Mouse (Mus musculus) heart, adult 18-20 months (tissue): ENCODE data around the gene Fam76a. TPM values are rescaled to one million over a fixed set of nuclear protein-coding genes. Genes with fewer than 3 reads are reported as not detected.

Experiments
- DNase-seq, 2 experiments: peaks; one replicate each; pipeline ENCODE4 v3.0.0; 2021 to 2022; ENCODE audit warnings: mixed read lengths in 1 of 2
- total RNA-seq, 2 experiments: library from RNA; stranded (reverse); gene quantifications; 2 replicates each; pipeline ENCODE4 v1.2.3; 2021

Gene Fam76a
- total RNA-seq, 2 experiments from 2014 or later = 29.0 to 37.7 TPM

DNA sequence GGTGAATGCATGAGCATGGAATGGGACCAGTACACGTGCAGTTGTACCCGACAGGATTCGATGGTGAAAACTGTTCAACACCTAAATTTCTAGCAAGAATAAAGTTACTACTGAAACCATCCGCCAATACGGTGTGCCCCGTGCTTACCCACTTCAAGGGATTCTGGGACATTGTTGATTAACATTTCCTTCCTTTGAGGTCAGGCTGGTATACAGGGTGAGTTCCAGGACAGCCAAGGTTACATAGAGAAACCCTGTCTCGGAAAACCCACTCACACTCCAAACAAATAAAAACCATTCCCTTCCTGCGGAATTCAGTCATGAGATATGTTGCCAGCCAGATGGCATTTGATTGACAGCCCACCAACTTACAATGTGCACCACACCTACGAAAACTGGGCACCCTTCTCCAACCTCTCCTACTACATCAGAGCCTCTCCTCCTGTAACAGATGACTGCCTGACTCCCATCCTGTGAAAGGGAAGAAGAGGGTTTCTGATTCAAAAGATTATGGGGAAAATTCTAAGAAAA, 37.4 kb downstream of the Fam76a start:
- no peak for DNase-seq

DNA sequence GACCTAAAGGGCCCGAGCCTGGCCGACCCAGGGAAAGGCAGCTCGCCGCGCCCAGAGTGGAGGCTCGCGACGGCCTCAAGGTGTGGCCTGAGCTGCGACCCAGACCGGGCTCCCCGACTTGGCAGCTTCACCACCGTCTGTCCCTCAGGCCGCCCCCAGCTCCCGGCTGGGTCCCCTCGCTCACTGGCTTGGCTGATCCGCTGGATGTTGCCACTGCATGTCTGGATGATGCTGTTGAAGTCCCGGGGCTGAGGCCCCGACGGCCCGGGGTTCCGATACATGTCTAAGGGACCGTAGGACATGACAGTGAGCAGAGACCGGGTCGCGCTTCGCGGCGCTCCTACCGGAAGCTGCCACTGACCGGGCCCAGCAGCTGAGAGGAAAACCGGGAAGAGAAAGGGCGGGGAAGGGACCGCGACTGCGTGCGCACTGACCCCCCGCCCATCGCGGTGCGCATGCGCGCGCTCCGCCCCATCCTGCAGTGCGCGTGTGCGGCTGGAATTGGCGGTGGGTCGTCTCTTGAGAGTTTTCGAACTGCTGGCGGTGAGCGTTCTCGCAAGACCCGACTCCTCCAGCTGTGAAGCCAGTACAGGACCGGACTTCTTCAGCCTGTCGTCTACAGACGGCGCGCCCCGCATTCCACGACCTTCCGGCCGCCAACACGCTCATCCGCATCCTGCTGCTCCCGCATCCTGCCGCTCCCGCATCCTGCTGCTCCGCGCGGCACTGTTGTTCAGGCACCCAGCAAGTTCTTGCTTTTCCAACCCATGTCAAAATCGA, 38.1 kb downstream of the Fam76a start, which contains the start of gene Stx12:
Stx12 (minus strand) TSS at position 446 of the 780 bp plus-strand sequence.
- DNase-seq = peak; percentile 92 to 94

DNA sequence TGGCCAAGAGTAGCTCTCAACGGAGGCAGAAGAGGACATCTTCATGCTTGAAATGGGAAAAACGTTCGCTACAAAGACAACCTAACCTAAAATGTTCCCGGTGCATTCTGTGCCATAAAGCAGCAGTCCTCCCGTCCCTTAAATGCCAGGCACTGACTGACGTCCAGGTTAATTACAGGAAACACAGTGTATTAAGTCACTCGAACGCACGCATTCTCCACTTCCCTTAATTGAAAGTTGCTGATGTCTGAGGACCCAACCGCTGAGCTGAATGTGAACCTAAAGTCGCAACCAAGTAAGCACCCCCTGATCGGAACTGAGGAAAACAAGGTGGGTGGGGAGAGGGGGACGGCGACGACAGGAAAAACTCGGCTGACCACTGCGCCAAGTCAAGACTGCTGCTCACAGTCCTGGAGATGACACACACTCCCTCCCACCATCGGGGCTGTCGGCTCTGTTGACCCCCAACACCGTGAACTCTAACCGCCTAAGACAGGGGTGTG, 38.7 kb downstream of the Fam76a start:
- DNase-seq = peak; percentile 22 to 47

DNA sequence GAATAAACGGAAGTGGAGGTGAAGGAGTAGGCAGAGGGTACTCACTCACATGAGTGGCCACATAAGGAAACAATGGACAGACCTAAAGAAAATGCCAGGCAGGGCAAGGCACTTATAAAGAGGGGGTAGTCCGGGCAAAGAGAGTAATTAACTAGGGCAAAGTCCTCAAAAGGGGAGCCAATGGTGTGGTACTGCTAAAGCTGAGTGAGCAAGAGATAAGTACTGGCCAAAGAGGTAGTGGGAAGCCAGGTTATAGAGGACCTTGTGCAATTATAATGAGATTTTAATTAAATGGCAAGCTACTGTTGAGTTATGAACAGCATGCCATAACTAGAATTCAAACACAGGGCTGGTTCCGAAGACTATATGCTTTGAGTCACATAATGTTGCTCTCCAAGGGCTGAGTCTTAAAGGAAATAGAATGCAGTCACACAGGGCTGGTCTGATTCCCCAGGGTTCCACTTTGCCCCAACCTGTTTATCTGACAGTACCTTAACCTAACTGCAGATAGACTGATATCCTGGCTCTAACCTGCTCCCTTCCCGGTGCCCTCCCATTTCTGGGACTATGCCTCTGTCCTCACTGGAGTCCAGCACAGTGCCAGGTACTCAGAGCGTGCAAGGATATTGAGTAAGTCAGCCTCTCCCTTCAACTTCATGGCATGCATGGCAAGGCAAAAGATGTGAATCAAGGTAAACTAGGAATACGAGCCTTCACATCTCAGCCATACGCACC, 47.8 kb downstream of the Fam76a start:
- DNase-seq = no peak

DNA sequence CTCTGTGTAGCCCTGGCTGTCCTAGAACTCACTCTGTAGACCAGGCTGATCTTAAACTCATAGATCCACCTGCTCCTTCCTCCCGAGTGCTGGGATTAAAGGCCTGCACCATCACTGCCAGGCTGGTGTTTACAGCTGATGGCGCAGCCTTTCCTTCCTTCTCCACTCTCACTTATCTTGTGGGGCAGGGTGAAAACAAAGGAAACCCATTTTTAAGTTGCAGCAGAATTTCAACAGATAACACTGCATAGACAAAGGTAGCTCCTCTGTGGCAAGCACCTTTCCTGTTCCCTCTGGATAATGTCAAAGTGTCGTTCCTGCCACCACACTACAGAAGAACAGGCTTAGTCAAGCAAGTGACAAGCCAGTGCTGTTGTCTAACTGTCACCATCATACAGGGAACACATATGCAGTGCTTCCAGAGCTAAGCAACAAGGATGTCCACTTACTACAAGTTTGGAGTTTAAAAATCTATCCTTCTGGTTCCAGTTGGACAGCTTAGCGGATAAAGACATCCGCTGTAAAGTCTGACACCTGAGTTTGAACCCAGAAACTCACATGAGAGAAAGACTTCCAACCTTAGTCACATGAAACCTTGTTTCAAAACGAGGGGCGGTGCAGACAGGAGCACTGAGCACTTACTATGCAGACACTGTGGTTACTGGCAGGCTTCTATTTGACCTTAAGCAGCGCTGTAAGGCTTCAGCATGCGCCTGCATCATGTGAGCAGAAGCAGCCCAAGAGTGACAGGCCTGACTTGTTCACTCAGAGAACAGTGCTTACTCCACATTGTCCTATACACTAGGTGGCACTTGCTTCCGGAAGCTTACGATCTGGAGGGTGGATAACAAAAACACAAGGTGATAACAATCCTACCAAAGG, 48.6 kb downstream of the Fam76a start:
- peak in 1 of 2 experiments; percentile 11 for DNase-seq

DNA sequence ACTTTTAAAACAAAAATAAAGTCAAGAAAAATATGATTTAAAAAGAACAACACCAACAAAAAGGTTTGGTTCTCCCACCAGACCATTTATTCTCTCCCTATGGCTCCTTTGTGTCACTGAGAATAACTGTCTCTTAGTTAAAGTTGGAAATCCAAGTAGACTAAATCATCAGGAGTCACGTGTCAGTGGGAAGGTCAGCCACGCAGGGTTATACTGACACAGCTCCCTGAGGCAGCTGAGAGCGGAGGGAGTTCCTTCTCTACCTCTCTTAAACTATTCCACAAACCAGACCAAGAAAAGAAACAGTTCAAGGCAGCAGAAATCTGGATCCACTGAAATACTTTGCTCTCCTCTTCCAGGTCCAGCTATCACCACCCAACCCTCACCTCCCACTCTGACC, 51.2 kb downstream of the Fam76a start:
- DNase-seq = no peak

DNA sequence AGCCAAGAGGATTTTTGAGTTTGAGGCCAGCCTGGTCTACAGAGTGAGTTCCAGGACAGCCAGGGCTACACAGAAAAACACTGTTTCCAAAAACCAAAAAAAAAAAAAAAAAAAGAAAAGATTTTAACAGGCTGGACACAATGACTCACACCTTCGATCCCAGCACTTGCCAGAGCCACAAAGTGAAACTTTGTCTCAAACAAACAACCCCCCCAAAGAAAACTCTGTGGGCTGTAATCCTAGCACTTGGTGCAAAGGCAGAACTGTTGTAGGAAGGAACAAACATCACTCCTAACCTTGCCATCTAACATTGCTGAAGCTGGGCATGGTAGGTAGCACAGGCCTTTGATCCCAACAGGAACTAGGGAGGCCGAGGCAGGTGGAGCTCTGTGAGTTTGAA, 57.5 kb downstream of the Fam76a start:
- no peak for DNase-seq

DNA sequence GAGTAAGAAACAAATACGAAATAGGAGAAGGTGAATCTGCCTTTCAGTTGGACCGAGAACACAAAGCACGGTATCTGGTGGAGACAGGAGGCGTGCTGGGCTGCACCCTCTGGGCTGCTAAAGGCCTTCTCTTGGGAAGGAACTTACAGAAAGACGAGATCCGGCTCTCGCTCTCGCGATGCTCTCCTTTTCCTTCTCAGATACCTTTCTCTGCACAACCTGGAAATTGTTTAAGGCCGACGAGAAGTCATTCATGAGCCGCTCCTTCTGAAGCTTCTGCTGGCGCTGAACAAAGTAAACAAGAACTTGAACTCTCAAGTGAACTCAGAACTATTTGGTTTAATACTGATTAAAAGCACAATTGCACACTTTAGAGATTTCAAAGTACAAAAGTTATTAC, 59.3 kb downstream of the Fam76a start:
- no peak for DNase-seq

DNA sequence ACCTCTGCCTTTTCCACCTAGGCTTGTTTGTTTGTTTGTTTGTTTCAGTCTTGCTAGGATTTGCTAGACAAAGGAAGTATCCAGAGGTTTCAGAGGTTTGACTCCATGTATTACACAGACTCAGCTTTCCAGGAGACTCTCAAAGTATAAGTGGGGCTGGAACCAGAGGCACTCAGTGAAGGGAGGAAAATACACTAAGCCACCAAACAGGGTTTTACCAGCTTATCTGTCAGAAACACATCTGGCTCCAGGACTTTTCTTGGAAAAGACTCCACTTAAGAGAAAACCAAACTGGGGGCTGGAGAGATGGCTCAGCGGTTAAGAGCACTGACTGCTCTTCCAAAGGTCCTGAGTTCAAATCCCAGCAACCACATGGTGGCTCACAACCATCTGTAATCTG, 61.5 kb downstream of the Fam76a start:
- no peak for DNase-seq

Other genes starting within 250 kb of the Fam76a start
- 1 to 10 TPM; 1.7 to 2.0 TPM for gene Xkr8, start 190.0 kb downstream of the Fam76a start, total RNA-seq
- under 1 TPM; 0.51 to 0.79 TPM for gene Smpdl3b, start 165.3 kb downstream of the Fam76a start, total RNA-seq
- 10 to 100 TPM; 11.8 to 14.1 TPM for gene Rpa2, start 154.2 kb downstream of the Fam76a start, total RNA-seq
- 1 to 10 TPM; 1.5 to 2.1 TPM for gene Themis2, start 126.2 kb downstream of the Fam76a start, total RNA-seq
- 10 to 100 TPM; 18.8 to 20.5 TPM for gene Ppp1r8, start 79.4 kb downstream of the Fam76a start, total RNA-seq
- 10 to 100 TPM; 32.6 to 33.8 TPM for gene Stx12, start 38.0 kb downstream of the Fam76a start, total RNA-seq
- under 1 TPM; 0.57 to 0.69 TPM for gene Fgr, start 51.5 kb upstream of the Fam76a start, total RNA-seq
- 10 to 100 TPM; 36.3 to 38.5 TPM for gene Ahdc1, start 88.7 kb upstream of the Fam76a start, total RNA-seq
- gene Wasf2, start 207.9 kb upstream of the Fam76a start, total RNA-seq = 10 to 100 TPM; 77.8 to 88.8 TPM